Mouse (Mus musculus) cerebellum, adult 11 months (tissue): ENCODE results near the gene Zfp36l1.
A peak's percentile ranks its signal among the peaks of the same experiment; 100 is the strongest.

Experiments used
- DNase-seq: peaks from one replicate; pipeline ENCODE4 v3.0.0; 2022

Gene Zfp36l1

DNA sequence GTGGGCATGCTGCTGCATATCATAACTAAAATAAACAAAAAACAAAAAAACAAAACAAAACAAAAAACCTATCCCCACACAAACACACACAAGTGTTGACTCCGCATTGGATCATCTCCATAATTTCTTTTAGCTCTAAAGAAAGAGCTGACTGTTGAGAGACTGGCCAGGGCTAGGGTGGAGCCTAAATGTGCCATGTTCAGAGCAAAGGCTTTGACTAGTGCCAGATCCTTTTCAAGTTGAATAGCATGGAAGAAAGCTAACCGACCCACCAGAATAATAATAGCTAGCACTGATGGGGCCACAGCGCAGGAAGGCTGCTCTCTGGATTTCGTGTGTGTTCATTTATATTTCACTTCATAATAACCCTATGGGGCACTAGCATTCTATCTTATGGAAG is 48.5 kb downstream of the Zfp36l1 start:
- no peak for DNase-seq

DNA sequence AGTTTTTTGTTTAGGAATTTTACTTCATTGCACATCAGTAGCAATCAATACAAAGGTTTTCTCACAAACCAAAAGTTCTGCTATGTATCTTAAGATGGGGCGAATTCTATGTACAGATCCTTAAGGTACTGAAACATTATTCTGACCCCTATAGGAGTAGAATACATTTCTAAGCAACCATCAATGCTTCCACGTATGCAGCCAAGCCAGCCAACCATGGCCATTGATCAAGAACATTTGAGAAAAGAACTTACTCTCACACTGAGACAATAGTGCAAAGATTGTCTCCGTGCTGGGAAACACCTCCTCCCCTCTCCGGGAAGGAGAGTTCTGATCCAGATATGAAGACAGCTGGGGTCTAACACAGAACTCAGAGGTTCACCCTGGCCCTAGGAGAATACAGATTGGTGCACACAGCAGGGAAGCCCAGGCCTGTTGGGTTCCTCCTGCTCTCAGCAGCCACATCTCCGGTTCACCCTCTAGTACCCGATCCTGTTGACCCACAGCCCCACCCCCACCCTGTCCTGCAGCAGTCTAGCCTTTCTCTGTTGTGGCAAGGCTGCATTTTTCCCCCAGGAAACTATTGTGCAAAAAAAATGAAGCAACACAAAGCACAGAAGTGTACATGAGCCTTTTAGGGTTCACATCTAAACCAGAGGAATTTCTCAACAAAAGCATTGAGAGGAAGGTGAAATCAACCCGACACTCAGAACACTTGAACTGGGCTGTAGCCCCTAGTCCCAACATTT is 49.2 kb downstream of the Zfp36l1 start:
- DNase-seq: no peak

DNA sequence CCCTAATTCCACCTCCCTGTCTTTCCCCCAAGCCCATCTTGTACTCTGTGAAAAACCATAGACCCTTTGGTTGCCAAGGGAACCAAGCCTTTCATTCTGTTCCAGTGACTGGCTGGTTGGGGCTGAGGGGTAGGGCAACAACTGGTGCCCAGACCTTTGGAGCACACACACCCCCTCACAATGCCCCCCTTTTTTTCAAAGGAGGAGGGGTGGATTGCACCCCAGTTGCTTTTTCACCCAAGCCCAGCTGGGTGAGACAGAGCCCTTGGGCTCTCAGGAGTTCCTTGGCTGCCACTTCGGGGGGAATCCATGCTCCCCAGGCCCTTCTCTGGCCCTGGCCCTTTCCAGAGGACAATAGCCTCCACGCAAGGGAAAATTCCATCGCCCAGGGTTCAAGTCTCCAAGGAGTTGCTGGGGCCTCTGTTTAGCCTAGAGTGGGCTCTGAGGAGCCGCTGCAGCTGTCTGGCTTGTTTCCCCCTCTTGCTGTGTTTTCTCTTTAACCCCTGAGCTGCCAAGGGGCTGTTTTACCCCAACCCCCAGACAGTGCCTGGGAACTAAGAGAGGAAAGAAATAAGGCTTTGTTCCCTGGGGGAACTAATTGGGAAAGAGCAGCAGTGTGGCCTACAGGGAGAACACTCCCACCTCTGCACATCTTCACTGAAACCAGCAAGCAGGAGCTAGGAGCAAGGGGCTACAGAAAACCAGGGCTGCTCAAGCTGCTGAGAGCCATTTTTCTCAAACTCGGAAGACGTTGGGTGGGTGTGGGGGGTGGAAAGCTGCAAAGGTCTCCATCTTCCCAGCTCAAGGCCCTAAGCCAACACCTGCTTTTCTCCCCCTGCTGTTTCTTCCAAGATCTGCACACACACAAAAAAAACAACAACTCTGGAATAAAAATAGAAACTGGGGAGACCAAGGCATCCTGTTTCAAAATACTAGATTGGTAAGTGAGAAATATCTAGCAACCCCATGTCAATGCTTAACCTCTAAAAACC is 50.1 kb downstream of the Zfp36l1 start:
- DNase-seq: peak; percentile 10

- no peak for DNase-seq
Measured at GRCm38 (mm10) chr12:80061810-80062209, 51.0 kb downstream of the Zfp36l1 start.

DNA sequence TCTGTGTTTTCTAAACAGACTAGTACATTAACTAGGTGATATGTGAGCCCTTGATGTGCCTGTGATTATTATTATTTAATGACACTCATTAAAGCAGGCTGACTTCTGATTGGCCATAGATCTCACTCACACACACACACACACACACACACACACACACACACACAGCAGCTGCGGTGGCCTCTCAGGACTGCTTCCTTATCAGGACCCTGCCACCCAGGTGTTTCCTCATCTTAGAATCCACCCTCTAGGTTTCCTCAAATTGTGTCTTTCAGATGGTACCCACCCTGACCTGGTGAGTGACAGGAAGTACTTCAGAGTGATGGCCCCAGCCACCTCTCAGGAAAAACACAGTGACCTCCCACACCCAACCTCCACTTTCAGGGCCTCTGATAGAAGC is 52.0 kb downstream of the Zfp36l1 start:
- no peak for DNase-seq

DNA sequence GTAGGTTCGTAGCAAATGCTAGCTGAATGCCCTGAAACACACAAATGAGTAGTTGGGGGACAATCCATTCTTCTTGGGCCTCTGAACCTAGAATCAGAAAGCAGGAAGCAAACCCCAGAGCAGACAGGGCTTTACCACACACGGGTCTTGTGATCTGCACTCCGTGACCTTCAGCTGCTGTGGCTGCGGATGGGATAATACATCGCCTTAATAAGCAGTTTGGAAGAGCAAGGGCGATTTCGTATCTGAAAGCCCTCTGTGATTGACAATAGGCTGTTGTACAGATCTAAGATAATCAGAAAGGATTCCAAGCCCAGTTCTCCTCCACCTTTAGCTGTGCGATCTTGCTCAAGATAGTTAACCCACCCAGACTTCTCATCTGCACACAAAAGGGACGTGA is 52.5 kb downstream of the Zfp36l1 start:
- DNase-seq: no peak

DNA sequence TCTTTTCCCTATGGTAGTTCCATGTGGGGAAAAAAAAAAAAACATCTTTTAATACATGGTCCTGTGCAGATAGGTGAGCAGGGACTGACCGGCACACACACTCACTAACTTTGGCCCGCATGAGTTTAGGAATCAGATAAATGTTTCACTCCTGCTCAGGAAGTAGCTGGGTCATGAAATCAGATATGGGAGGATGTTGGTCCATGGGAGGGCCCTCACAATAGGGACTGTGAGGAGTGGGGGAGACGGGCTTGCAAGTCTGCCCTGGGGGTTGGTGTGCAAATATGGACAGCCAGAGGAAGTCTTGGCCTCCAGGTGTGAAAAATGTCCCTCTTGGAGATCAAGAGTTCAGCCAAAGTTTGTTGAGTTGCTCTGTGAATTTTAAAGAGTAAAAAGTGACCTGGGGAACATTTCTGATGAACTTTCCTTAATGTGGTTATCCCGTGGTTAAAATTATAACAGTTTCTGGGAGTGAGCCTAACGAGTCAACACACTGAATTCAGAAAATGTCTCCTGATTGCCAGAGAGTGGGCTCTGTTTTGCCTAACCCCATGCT is 53.0 kb downstream of the Zfp36l1 start:
- no peak for DNase-seq
